Mouse (Mus musculus): Measurements from ENCODE around the gene Wnt3. TPM values are rescaled to one million over a fixed set of nuclear protein-coding genes. Genes with fewer than 3 reads are reported as not detected.

The Wnt3 gene
- total and polyA plus RNA-seq, 3 experiments, result not detected

DNA sequence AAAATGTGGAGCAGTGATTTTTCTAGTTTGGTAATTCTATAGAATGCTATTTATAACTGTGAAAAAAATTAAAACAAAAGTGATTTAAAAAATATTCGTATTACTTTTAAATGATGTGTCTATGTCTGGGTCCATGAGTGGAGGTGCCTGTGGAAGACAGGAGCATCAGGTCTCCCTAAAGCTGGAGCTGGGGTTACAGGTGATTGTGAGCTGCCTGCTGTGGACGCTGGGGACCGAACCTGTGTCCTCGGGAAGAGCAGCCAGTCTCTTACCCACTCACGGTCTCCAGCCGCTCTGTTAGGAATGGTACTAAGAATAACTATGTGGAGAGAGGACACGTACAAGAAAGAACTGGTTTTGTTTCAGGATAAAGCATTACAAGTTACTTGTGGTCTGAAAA, 82.7 kb downstream of the Wnt3 start:
- no peaks in the 10 kb centered on the region for H3K79me2 ChIP-seq (replicated peaks; ENCODE audit: control insufficient read depth, insufficient read depth, low read length)
- intact Hi-C loops (cut with DNase I), result no loop called here
- H3K36me3 ChIP-seq (ENCODE audit: control insufficient read depth, insufficient read depth, low read length), result no peaks in the 10 kb centered on the region
- H3K9ac ChIP-seq (ENCODE audit: low read depth, low read length), result no peak overlapping the region
- WGBS, result 90% methylated on average over 7 of the region's 7 CpGs
- H3K4me3 ChIP-seq, result no peak overlapping the region
- TF ChIP-seq EP300 (IDR thresholded peaks at IDR 0.05; ENCODE audit: insufficient read depth, low read depth, low read length) (no peak), CTCF (IDR thresholded peaks at IDR 0.05) (no peak), POLR2A (IDR thresholded peaks at IDR 0.05; ENCODE audit: insufficient read depth, low read depth, low read length) (no peak)
- no peaks in the 10 kb centered on the region for H3K4me1 ChIP-seq (ENCODE audit: control insufficient read depth, insufficient read depth, low read length)
- H3K27ac ChIP-seq, result no peak overlapping the region
- no peak for DNase-seq
- no peaks in the 10 kb centered on the region for H3K27me3 ChIP-seq (ENCODE audit: control insufficient read depth, insufficient read depth, low read length)

DNA sequence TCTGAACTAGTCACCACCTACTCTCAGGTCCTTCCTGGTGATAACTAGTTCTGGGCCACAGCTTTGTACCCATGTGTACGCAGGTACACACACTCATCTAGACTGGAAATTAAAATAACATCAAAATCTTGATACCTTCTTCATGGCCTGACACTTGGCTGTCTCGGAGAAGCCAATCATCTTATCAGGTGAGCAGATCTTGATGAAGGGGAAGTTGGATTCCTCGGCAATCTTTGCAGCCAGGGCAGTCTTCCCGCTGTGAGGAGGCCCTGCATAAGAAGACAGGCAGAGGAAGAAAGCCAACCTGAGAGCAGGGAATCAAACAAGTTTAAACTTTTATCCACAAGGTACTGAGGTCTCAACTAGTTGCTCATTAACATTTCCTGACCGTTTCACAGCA, 84.8 kb downstream of the Wnt3 start:
- 64% methylated on average over 5 of the region's 5 CpGs for WGBS
- Histone ChIP-seq H3K79me2 (replicated peaks; ENCODE audit: control insufficient read depth, insufficient read depth, low read length) (no peaks in the 10 kb centered on the region), H3K27ac (no peak overlapping the region), H3K9ac (ENCODE audit: low read depth, low read length) (no peak overlapping the region), H3K36me3 (ENCODE audit: control insufficient read depth, insufficient read depth, low read length) (no peaks in the 10 kb centered on the region), H3K27me3 (ENCODE audit: control insufficient read depth, insufficient read depth, low read length) (no peaks in the 10 kb centered on the region), H3K4me3 (no peak overlapping the region), H3K4me1 (ENCODE audit: control insufficient read depth, insufficient read depth, low read length) (no peaks in the 10 kb centered on the region)
- no peak for DNase-seq
- intact Hi-C loops (cut with DNase I), result no loop called here
- TF ChIP-seq POLR2A (IDR thresholded peaks at IDR 0.05; ENCODE audit: insufficient read depth, low read depth, low read length) (no peak), EP300 (IDR thresholded peaks at IDR 0.05; ENCODE audit: insufficient read depth, low read depth, low read length) (no peak), CTCF (IDR thresholded peaks at IDR 0.05) (no peak)

DNA sequence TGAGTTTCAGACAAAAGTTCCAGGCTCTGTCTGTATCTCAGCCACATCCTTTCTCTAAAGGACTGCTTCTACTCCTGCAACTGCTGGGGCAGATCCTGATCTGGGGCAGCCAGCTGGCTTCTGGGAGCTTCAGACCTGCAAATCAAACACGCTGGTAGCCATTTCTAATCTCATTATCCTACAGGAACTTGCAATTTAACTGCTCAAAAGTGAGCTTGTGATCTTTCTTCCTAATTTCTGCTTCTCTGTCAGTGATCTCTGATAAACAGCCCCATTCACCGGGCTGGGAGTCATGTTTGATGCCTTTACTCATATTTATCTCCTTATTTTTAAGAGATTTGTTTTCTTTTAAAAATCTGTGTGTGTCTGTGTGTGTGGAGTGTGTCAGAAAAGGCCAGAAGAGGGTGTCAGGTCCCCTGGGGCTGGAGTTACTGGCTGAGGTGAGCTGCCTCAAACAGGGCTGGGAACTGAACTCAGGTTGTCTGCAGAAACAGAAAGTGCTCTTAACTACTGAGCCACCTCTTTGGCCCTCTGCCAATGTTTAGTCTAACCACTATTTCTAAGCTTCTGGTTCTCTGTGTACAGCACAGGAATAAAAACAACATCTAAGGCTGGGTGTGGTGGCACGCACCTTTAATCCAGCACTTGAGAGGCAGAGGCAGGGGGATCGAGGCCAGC, 86.1 kb downstream of the Wnt3 start:
- Histone ChIP-seq H3K27ac (no peak overlapping the region), H3K4me3 (no peak overlapping the region), H3K79me2 (replicated peaks; ENCODE audit: control insufficient read depth, insufficient read depth, low read length) (no peaks in the 10 kb centered on the region), H3K4me1 (ENCODE audit: control insufficient read depth, insufficient read depth, low read length) (no peaks in the 10 kb centered on the region), H3K9ac (ENCODE audit: low read depth, low read length) (no peak overlapping the region), H3K36me3 (ENCODE audit: control insufficient read depth, insufficient read depth, low read length) (no peaks in the 10 kb centered on the region), H3K27me3 (ENCODE audit: control insufficient read depth, insufficient read depth, low read length) (no peaks in the 10 kb centered on the region)
- DNase-seq, result no peak
- no peak for TF ChIP-seq POLR2A (IDR thresholded peaks at IDR 0.05; ENCODE audit: insufficient read depth, low read depth, low read length)
- TF ChIP-seq CTCF (IDR thresholded peaks at IDR 0.05), result no peak
- no peak for TF ChIP-seq EP300 (IDR thresholded peaks at IDR 0.05; ENCODE audit: insufficient read depth, low read depth, low read length)
- intact Hi-C loops (cut with DNase I), result no loop called here
- WGBS, result 86% methylated on average over 4 of the region's 4 CpGs

DNA sequence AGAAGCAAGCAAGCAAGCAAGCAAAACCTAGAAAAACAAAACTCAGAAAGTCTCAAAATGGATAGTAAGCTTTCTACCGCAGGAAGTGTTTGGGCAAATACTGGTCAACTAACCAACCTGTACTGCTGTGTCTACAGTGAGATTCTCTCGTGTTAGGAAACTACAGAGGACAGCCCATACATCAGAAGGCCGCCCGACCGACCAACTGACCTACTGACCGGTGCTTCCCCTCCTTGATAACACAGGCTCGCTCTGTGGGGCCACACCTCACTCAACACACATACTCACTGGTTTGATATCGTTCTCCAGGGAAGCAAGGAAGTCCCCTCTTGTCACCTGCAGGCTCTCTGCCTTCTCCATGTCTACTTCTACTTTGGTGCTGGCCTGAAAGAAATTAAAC, 89.0 kb downstream of the Wnt3 start:
- Histone ChIP-seq H3K36me3 (ENCODE audit: control insufficient read depth, insufficient read depth, low read length) (no peaks in the 10 kb centered on the region), H3K4me1 (ENCODE audit: control insufficient read depth, insufficient read depth, low read length) (no peaks in the 10 kb centered on the region), H3K4me3 (no peak overlapping the region), H3K27ac (no peak overlapping the region), H3K27me3 (ENCODE audit: control insufficient read depth, insufficient read depth, low read length) (no peaks in the 10 kb centered on the region), H3K9ac (ENCODE audit: low read depth, low read length) (no peak overlapping the region), H3K79me2 (replicated peaks; ENCODE audit: control insufficient read depth, insufficient read depth, low read length) (no peaks in the 10 kb centered on the region)
- WGBS, result 63% methylated on average over 8 of the region's 8 CpGs
- intact Hi-C loops (cut with DNase I), result no loop called here
- TF ChIP-seq EP300 (IDR thresholded peaks at IDR 0.05; ENCODE audit: insufficient read depth, low read depth, low read length), result no peak
- TF ChIP-seq POLR2A (IDR thresholded peaks at IDR 0.05; ENCODE audit: insufficient read depth, low read depth, low read length), result no peak
- TF ChIP-seq CTCF (IDR thresholded peaks at IDR 0.05), result no peak
- DNase-seq, result no peak

DNA sequence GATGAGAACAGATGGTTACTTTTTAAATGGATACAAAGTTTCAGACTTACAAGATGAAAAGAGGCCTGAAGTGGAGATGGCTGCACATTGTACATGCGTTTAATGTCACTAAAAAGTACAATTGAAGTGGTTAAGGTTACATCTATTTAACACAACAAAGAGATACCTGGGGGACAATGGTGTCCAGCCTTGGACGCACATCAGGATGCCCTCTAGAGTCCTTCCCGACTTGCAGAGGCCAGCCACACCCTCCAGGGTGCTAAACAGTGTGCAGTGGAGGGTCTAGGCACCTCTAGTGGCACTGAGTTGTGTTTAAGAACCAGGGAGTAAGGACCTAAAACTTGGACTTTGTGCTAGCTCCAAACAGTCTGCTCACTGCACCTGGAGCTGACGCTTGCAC, 90.5 kb downstream of the Wnt3 start:
- 91% methylated on average over 4 of the region's 4 CpGs for WGBS
- no peak overlapping the region for H3K9ac ChIP-seq (ENCODE audit: low read depth, low read length)
- no peak for DNase-seq

DNA sequence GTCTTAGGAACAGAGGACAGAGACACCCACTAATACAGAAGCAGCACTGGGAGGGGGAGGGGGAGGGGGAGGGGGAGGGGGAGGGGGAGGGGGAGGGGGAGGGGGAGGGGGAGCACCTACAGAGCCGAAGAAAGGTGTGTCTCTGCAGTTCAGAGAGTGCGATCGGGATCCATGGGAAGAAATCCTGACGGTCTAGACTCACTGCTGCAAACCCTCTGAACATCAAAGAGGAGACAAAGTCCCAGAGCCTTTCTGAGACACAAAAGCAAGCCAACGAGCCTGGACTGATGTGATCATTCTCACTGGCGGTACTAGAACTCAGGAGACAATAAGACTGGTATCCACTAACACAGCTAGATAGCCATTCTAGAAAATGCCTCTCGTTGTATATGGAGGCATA, 91.4 kb downstream of the Wnt3 start:
- no peak for TF ChIP-seq POLR2A (IDR thresholded peaks at IDR 0.05; ENCODE audit: insufficient read depth, low read depth, low read length)
- no peak for TF ChIP-seq CTCF (IDR thresholded peaks at IDR 0.05)
- TF ChIP-seq EP300 (IDR thresholded peaks at IDR 0.05; ENCODE audit: insufficient read depth, low read depth, low read length), result no peak

More for the DNA sequence above, 90.5 kb downstream of the Wnt3 start:
- no peaks in the 10 kb centered on the region for H3K36me3 ChIP-seq (ENCODE audit: control insufficient read depth, insufficient read depth, low read length)
- no peaks in the 10 kb centered on the region for H3K4me1 ChIP-seq (ENCODE audit: control insufficient read depth, insufficient read depth, low read length)
- intact Hi-C loops (cut with DNase I), result no loop called here
- no peaks in the 10 kb centered on the region for H3K79me2 ChIP-seq (replicated peaks; ENCODE audit: control insufficient read depth, insufficient read depth, low read length)
- no peak overlapping the region for H3K4me3 ChIP-seq
- no peaks in the 10 kb centered on the region for H3K27me3 ChIP-seq (ENCODE audit: control insufficient read depth, insufficient read depth, low read length)
- no peak for TF ChIP-seq EP300 (IDR thresholded peaks at IDR 0.05; ENCODE audit: insufficient read depth, low read depth, low read length)
- TF ChIP-seq CTCF (IDR thresholded peaks at IDR 0.05), result no peak
- TF ChIP-seq POLR2A (IDR thresholded peaks at IDR 0.05; ENCODE audit: insufficient read depth, low read depth, low read length), result no peak
- no peak overlapping the region for H3K27ac ChIP-seq

More for the DNA sequence above, 91.4 kb downstream of the Wnt3 start:
- Histone ChIP-seq H3K36me3 (ENCODE audit: control insufficient read depth, insufficient read depth, low read length) (no peaks in the 10 kb centered on the region), H3K79me2 (replicated peaks; ENCODE audit: control insufficient read depth, insufficient read depth, low read length) (no peaks in the 10 kb centered on the region), H3K27ac (no peak overlapping the region), H3K27me3 (ENCODE audit: control insufficient read depth, insufficient read depth, low read length) (no peaks in the 10 kb centered on the region), H3K4me3 (no peak overlapping the region), H3K9ac (ENCODE audit: low read depth, low read length) (no peak overlapping the region), H3K4me1 (ENCODE audit: control insufficient read depth, insufficient read depth, low read length) (no peaks in the 10 kb centered on the region)
- intact Hi-C loops (cut with DNase I), result no loop called here
- 92% methylated on average over 7 of the region's 7 CpGs for WGBS
- DNase-seq, result no peak

Other genes with a start within 250 kb of the Wnt3 start
- gene Gm884, start 153.0 kb upstream of the Wnt3 start, total RNA-seq (2021), result not detected
- gene Gm884, start 153.0 kb upstream of the Wnt3 start, polyA plus RNA-seq (2012; rRNA removed), result under 0.01 TPM in 1 of 2 replicates, not detected in the other
- not detected for gene Lyzl6, start 135.3 kb upstream of the Wnt3 start, total RNA-seq (2021)
- gene Lyzl6, start 135.3 kb upstream of the Wnt3 start, polyA plus RNA-seq (2012; rRNA removed), result not detected in 2 replicates
- not detected for gene Rprml, start 124.6 kb upstream of the Wnt3 start, total RNA-seq (2021)
- gene Rprml, start 124.6 kb upstream of the Wnt3 start, polyA plus RNA-seq (2012; rRNA removed), result not detected in 2 replicates
- gene Gosr2, start 76.3 kb upstream of the Wnt3 start, total RNA-seq (2021), result 10 to 100 TPM; 33.2 to 37.8 TPM
- 49.7 and 69.7 TPM in 2 replicates for gene Gosr2, start 76.3 kb upstream of the Wnt3 start, polyA plus RNA-seq (2012; rRNA removed)
- under 1 TPM; 0.70 to 0.75 TPM for gene Wnt9b, start 24.3 kb upstream of the Wnt3 start, total RNA-seq (2021)
- gene Wnt9b, start 24.3 kb upstream of the Wnt3 start, polyA plus RNA-seq (2012; rRNA removed), result 0.41 and 0.61 TPM in 2 replicates
- 10 to 100 TPM; 26.9 to 28.7 TPM for gene Nsf, start 179.9 kb downstream of the Wnt3 start, total RNA-seq (2021)
- gene Nsf, start 179.9 kb downstream of the Wnt3 start, polyA plus RNA-seq (2012; rRNA removed), result 14.0 and 16.5 TPM in 2 replicates
- 10 to 100 TPM; 27.8 to 33.5 TPM for gene Arf2, start 192.6 kb downstream of the Wnt3 start, total RNA-seq (2021)
- 13.7 and 25.2 TPM in 2 replicates for gene Arf2, start 192.6 kb downstream of the Wnt3 start, polyA plus RNA-seq (2012; rRNA removed)

Data from heart, adult 2 months (tissue).